8 mouse cellular contexts compared by ENCODE assay signal in the genomic region with DNA sequence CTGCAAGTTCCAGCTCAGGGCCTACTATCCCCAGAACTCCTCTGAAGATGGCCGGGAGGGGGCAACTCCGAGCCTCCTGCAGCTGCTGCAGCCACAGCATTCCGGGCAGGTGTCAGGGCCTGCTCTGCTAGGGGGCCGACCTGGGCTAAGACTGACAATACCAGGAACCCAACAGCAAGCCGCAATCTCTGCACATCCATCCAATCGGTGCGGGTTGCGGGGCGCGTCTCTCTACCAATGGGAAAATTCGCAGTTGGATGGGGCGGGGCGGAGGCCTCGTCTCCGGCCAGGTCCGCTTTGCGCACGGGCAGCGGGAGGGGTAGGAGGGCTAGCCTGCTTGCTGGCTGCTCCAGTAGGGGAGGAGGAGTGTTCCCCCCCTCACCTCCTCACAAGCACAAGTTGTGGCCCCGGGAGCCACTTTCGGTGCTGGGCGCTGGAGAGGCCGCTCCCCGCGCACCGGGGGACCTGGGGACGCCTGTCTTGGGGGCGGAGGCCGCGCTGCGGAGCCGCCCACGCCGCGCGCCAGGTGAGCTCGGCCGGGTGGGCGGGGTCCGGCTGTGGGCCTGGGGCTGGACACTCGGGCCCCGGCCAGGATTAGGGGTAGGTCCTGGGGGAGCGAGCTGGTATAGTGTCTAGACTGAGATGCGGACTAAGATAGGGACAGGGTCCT. TPM values are rescaled to one million over a fixed set of nuclear protein-coding genes. Genes with fewer than 3 reads are reported as not detected.
DNase-seq lines count a peak whose midpoint lies in the region; ATAC-seq lines count a peak whose summit lies in the region.

A gene (minus strand): TSS at position 173 of the 670 bp plus-strand sequence.
A gene (plus strand): TSS at position 252 of the 670 bp plus-strand sequence.

- peak within 1 kb of the TSS; percentile 86 for H3K9ac ChIP-seq in hindbrain, embryonic 12.5 days

- peaks cover 38% of the 10 kb centered on the region for H3K4me1 ChIP-seq in hindbrain, embryonic 12.5 days

- peak; percentile 82 for ATAC-seq in hindbrain, embryonic 12.5 days (ENCODE audit: low FRiP score)

- 0% methylated on average over 42 of the region's 44 CpGs for WGBS in hindbrain, embryonic 12.5 days

- H3K4me3 ChIP-seq in hindbrain, embryonic 12.5 days, result peak within 1 kb of the TSS; percentile 84

- peak within 1 kb of the TSS; percentile 46 for H3K27ac ChIP-seq in hindbrain, embryonic 12.5 days

- H3K36me3 ChIP-seq in hindbrain, embryonic 12.5 days, result no peaks in the 10 kb centered on the region

- H3K4me2 ChIP-seq in hindbrain, embryonic 12.5 days (replicated peaks), result peak within 1 kb of the TSS; percentile 81

- peak; percentile 97 for DNase-seq in MN1 (ENCODE audit: low spot score)
- peak; percentile 97 to 98 for DNase-seq in cerebellum, postnatal 10 days
- peak; percentile 90 to 92 for DNase-seq in frontal cortex, postnatal 14 days (ENCODE audit: low spot score in 2 of 2)
- peak; percentile 87 to 96 for DNase-seq in layer of hippocampus, postnatal 14 days (ENCODE audit: low spot score in 2 of 2)
- DNase-seq in lung, postnatal 10 days, result peak; percentile 95
- peak; percentile 87 for DNase-seq in ovary, postnatal 36 days (ENCODE audit: low spot score)
- DNase-seq in thymus, postnatal 25 days, result peak; percentile 72

- H3K27me3 ChIP-seq in hindbrain, embryonic 12.5 days, result peaks cover 16% of the 10 kb centered on the region

- H3K9me3 ChIP-seq in hindbrain, embryonic 12.5 days (replicated peaks), result no peaks in the 10 kb centered on the region

RNA-seq across cellular contexts. Expression of the first gene that starts in this region (rescaled TPM):
- 48.2 and 50.5 TPM in 2 replicates for polyA plus RNA-seq in hindbrain, embryonic 12.5 days (2016; fragmentation: Nextera tagmentation; extraction: Ambion mirVana)
- 100 to 1,000 TPM; 106 to 114 TPM for total RNA-seq in layer of hippocampus, postnatal 14 days (2021)

RNA-seq across cellular contexts. Expression of the second gene that starts in this region (rescaled TPM):
- polyA plus RNA-seq in hindbrain, embryonic 12.5 days (2016; fragmentation: Nextera tagmentation; extraction: Ambion mirVana), result 105 and 119 TPM in 2 replicates
- 10 to 100 TPM; 43.3 to 46.4 TPM for total RNA-seq in layer of hippocampus, postnatal 14 days (2021)

Comparison
In these comparisons a context has a peak if more than half of its experiments do, and no peak if none do; other contexts are left out.
1. Peak in every context shown above with its lines: DNase-seq, ATAC-seq, H3K4me3 ChIP-seq and H3K27ac ChIP-seq.